ENCODE assay signal across 33 mouse cellular contexts in genomic region chr11:116443935-116444334, GRCm38 (mm10). TPM values are rescaled to one million over a fixed set of nuclear protein-coding genes. Genes with fewer than 3 reads are reported as not detected.
DNase-seq lines count a peak whose midpoint lies in the region; ATAC-seq lines count a peak whose summit lies in the region.
"Had no signal": no experiment of that assay in that cellular context is flagged by ENCODE, and none has a peak within 500 bp of the region (broad histone marks: within the 10 kb centered on the region; RNA-seq: fewer than 3 reads in every experiment).

No protein-coding gene starts in this region.

- H3K4me3 ChIP-seq in forebrain, embryonic 13.5 days = no peak overlapping the region
- H3K4me3 ChIP-seq in forebrain, embryonic 11.5 days (ENCODE audit: low read depth, low read length) = no peak overlapping the region
- H3K4me3 ChIP-seq in midbrain, embryonic 10.5 days = no peak overlapping the region
- H3K4me3 ChIP-seq in midbrain, embryonic 15.5 days = no peak overlapping the region
- H3K4me3 ChIP-seq in limb, embryonic 12.5 days (replicated peaks) = no peak overlapping the region
- H3K4me3 ChIP-seq: gastrocnemius, adult 2 months; hindbrain, embryonic 15.5 days; layer of hippocampus, adult 2 months; liver, embryonic 15.5 days; lung, embryonic 15.5 days; midbrain, embryonic 12.5 days; neural tube, embryonic 12.5 days had no signal

- H3K9ac ChIP-seq in forebrain, embryonic 13.5 days = peak overlapping the region; percentile 2; the same call in 1 of the 2 replicates
- H3K9ac ChIP-seq in forebrain, embryonic 11.5 days (ENCODE audit: low read length) = no peak overlapping the region
- no peak overlapping the region for H3K9ac ChIP-seq in midbrain, embryonic 15.5 days
- no peak overlapping the region for H3K9ac ChIP-seq in limb, embryonic 12.5 days (replicated peaks)
- H3K9ac ChIP-seq: hindbrain, embryonic 15.5 days; liver, embryonic 15.5 days; lung, embryonic 15.5 days; midbrain, embryonic 12.5 days; neural tube, embryonic 12.5 days had no signal

- intact Hi-C loops in heart, postnatal 25 days (cut with DNase I) = no loop called here

- no peak overlapping the region for H3K27ac ChIP-seq in forebrain, embryonic 13.5 days
- H3K27ac ChIP-seq in forebrain, embryonic 11.5 days (ENCODE audit: low read depth, low read length) = no peak overlapping the region
- peak overlapping the region; percentile 28; the same call in 1 of the 2 replicates for H3K27ac ChIP-seq in midbrain, embryonic 10.5 days (replicated peaks)
- H3K27ac ChIP-seq in midbrain, embryonic 15.5 days = no peak overlapping the region
- 0 out of 2 replicates have a peak overlapping the region, but pooled peaks have one; percentile 45 for H3K27ac ChIP-seq in limb, embryonic 12.5 days
- H3K27ac ChIP-seq: hindbrain, embryonic 15.5 days; layer of hippocampus, adult 2 months; liver, embryonic 15.5 days; lung, embryonic 15.5 days; midbrain, embryonic 12.5 days; neural tube, embryonic 12.5 days; stomach, postnatal 0 days had no signal

- H3K4me2 ChIP-seq in forebrain, embryonic 13.5 days = no peak overlapping the region
- H3K4me2 ChIP-seq in forebrain, embryonic 11.5 days (ENCODE audit: low read depth, low read length, severe bottlenecking) = no peak overlapping the region
- H3K4me2 ChIP-seq in midbrain, embryonic 15.5 days = no peak overlapping the region
- H3K4me2 ChIP-seq in limb, embryonic 12.5 days = no peak overlapping the region
- H3K4me2 ChIP-seq: heart, embryonic 11.5 days; hindbrain, embryonic 15.5 days; liver, embryonic 15.5 days; lung, embryonic 15.5 days; midbrain, embryonic 12.5 days; neural tube, embryonic 12.5 days had no signal

- WGBS in forebrain, embryonic 13.5 days = 90% methylated on average over 6 of the region's 6 CpGs
- 82% methylated on average over 6 of the region's 6 CpGs for WGBS in forebrain, embryonic 11.5 days
- WGBS in midbrain, embryonic 10.5 days = 90% methylated on average over 6 of the region's 6 CpGs
- 86% methylated on average over 6 of the region's 6 CpGs for WGBS in midbrain, embryonic 15.5 days
- whole genome bisulfite sequencing in limb, embryonic 12.5 days = 86% methylated on average over 6 of the region's 6 CpGs

- no peaks in the 10 kb centered on the region for H3K9me3 ChIP-seq in forebrain, embryonic 13.5 days (replicated peaks)
- H3K9me3 ChIP-seq in forebrain, embryonic 11.5 days (ENCODE audit: control insufficient read depth, low read length) = no peaks in the 10 kb centered on the region
- no peaks in the 10 kb centered on the region for H3K9me3 ChIP-seq in midbrain, embryonic 10.5 days (replicated peaks)
- H3K9me3 ChIP-seq in midbrain, embryonic 15.5 days = no peaks in the 10 kb centered on the region
- H3K9me3 ChIP-seq in limb, embryonic 12.5 days = no peaks in the 10 kb centered on the region
- H3K9me3 ChIP-seq: hindbrain, embryonic 15.5 days; liver, embryonic 15.5 days; lung, embryonic 15.5 days; midbrain, embryonic 12.5 days; neural tube, embryonic 12.5 days had no signal

- no peak for DNase-seq in forebrain, embryonic 11.5 days (ENCODE audit: low spot score)
- no peak for DNase-seq in midbrain, embryonic 10.5 days (ENCODE audit: low spot score)
- DNase-seq in NIH3T3 (ENCODE audit: low read depth) = peak; percentile 35
- DNase-seq in heart, postnatal 25 days (ENCODE audit: low spot score) = no peak
- DNase-seq: cerebellum, adult 8-10 months; cerebellum, postnatal 25 days; gastrocnemius, adult 2 months; gastrocnemius, postnatal 36 days; heart, adult 18-20 months; heart, postnatal 4 days; kidney, adult 11 months; kidney, postnatal 36 days; right cerebral cortex, postnatal 4 days; thymus, adult 18-20 months; thymus, postnatal 25 days had no signal

- H3K27me3 ChIP-seq in forebrain, embryonic 13.5 days = peaks cover 22% of the 10 kb centered on the region
- peaks cover 7% of the 10 kb centered on the region for H3K27me3 ChIP-seq in forebrain, embryonic 11.5 days (ENCODE audit: control insufficient read depth, insufficient read depth, low read length)
- H3K27me3 ChIP-seq in midbrain, embryonic 10.5 days (ENCODE audit: low read depth, poor library complexity, severe bottlenecking) = peaks cover 23% of the 10 kb centered on the region
- H3K27me3 ChIP-seq in midbrain, embryonic 15.5 days (replicated peaks) = peaks cover 10% of the 10 kb centered on the region
- H3K27me3 ChIP-seq in limb, embryonic 12.5 days = peaks cover 22% of the 10 kb centered on the region

- ATAC-seq in forebrain, embryonic 13.5 days = no peak
- ATAC-seq in forebrain, embryonic 11.5 days (replicated peaks; ENCODE audit: low FRiP score) = no peak
- ATAC-seq in midbrain, embryonic 15.5 days (replicated peaks) = no peak
- ATAC-seq in limb, embryonic 12.5 days (ENCODE audit: insufficient number of reproducible peaks, insufficient read depth, low FRiP score, low TSS enrichment, low read depth) = no peak
- ATAC-seq: forebrain, embryonic 16.5 days had no signal

- peaks cover 15% of the 10 kb centered on the region for H3K36me3 ChIP-seq in forebrain, embryonic 13.5 days (ENCODE audit: poor library complexity, severe bottlenecking)
- 0 out of 2 replicates have a peak, but pooled peaks cover 2% of the 10 kb centered on the region for H3K36me3 ChIP-seq in forebrain, embryonic 11.5 days (ENCODE audit: control insufficient read depth, insufficient read depth, low read length)
- H3K36me3 ChIP-seq in midbrain, embryonic 10.5 days = peaks cover 19% of the 10 kb centered on the region
- no peaks in the 10 kb centered on the region; the same call in 1 of the 2 replicates for H3K36me3 ChIP-seq in midbrain, embryonic 15.5 days (replicated peaks)
- H3K36me3 ChIP-seq in limb, embryonic 12.5 days = peaks cover 9% of the 10 kb centered on the region
- H3K36me3 ChIP-seq: hindbrain, embryonic 15.5 days had no signal

- peaks cover 17% of the 10 kb centered on the region for H3K4me1 ChIP-seq in forebrain, embryonic 13.5 days
- H3K4me1 ChIP-seq in forebrain, embryonic 11.5 days (replicated peaks; ENCODE audit: control insufficient read depth, insufficient read depth, low read length) = 0 out of 2 replicates have a peak, but pooled peaks cover 1% of the 10 kb centered on the region
- peaks cover 51% of the 10 kb centered on the region for H3K4me1 ChIP-seq in midbrain, embryonic 10.5 days
- peaks cover 3% of the 10 kb centered on the region for H3K4me1 ChIP-seq in midbrain, embryonic 15.5 days
- peaks cover 25% of the 10 kb centered on the region for H3K4me1 ChIP-seq in limb, embryonic 12.5 days (replicated peaks)

RNA-seq across cellular contexts. Expression of gene Ubald2, which starts 10.0 kb away (rescaled TPM):
- 45.5 and 58.2 TPM in 2 replicates for polyA plus RNA-seq in forebrain, embryonic 13.5 days (2015; fragmentation: Nextera tagmentation; extraction: Ambion mirVana)
- polyA plus RNA-seq in forebrain, embryonic 11.5 days (2014; fragmentation: Nextera tagmentation; extraction: Ambion mirVana) = 80.2 and 83.7 TPM in 2 replicates
- 37.5 and 40.9 TPM in 2 replicates for polyA plus RNA-seq in midbrain, embryonic 10.5 days (2016; fragmentation: Nextera tagmentation; extraction: Ambion mirVana)
- 40.9 and 44.2 TPM in 2 replicates for polyA plus RNA-seq in midbrain, embryonic 15.5 days (2015; fragmentation: Nextera tagmentation; extraction: Ambion mirVana)
- 36.6 and 48.4 TPM in 2 replicates for polyA plus RNA-seq in limb, embryonic 12.5 days (2016; fragmentation: Nextera tagmentation; extraction: Ambion mirVana)
- 10 to 100 TPM; 36.7 to 37.9 TPM for total RNA-seq in heart, postnatal 25 days (2021)

RNA-seq across cellular contexts. Expression of gene Qrich2, which starts 22.1 kb away (rescaled TPM):
- 0.09 TPM in 1 of 2 replicates, not detected in the other for polyA plus RNA-seq in forebrain, embryonic 13.5 days (2015; fragmentation: Nextera tagmentation; extraction: Ambion mirVana)
- polyA plus RNA-seq in forebrain, embryonic 11.5 days (2014; fragmentation: Nextera tagmentation; extraction: Ambion mirVana) = not detected in 2 replicates
- 0.10 and 0.21 TPM in 2 replicates for polyA plus RNA-seq in midbrain, embryonic 10.5 days (2016; fragmentation: Nextera tagmentation; extraction: Ambion mirVana)
- polyA plus RNA-seq in midbrain, embryonic 15.5 days (2015; fragmentation: Nextera tagmentation; extraction: Ambion mirVana) = not detected in 2 replicates
- polyA plus RNA-seq in limb, embryonic 12.5 days (2016; fragmentation: Nextera tagmentation; extraction: Ambion mirVana) = 0.35 TPM in 2 replicates
- not detected for total RNA-seq in heart, postnatal 25 days (2021)
- total RNA-seq: adrenal gland, adult 18-20 months; left cerebral cortex, adult 8-10 months; liver, adult 2 months; megakaryocyte progenitor cell, adult 5-6 weeks; MEL had no signal
- polyA plus RNA-seq: embryonic facial prominence, embryonic 11.5 days; liver, embryonic 15.5 days; lung, embryonic 15.5 days; midbrain, embryonic 12.5 days; neural tube, embryonic 12.5 days had no signal

RNA-seq across cellular contexts. Expression of gene Rnf157, which starts 31.1 kb away (rescaled TPM):
- 18.1 and 20.6 TPM in 2 replicates for polyA plus RNA-seq in forebrain, embryonic 13.5 days (2015; fragmentation: Nextera tagmentation; extraction: Ambion mirVana)
- 25.0 and 26.1 TPM in 2 replicates for polyA plus RNA-seq in forebrain, embryonic 11.5 days (2014; fragmentation: Nextera tagmentation; extraction: Ambion mirVana)
- 5.3 and 10.1 TPM in 2 replicates for polyA plus RNA-seq in midbrain, embryonic 10.5 days (2016; fragmentation: Nextera tagmentation; extraction: Ambion mirVana)
- 66.1 and 68.0 TPM in 2 replicates for polyA plus RNA-seq in midbrain, embryonic 15.5 days (2015; fragmentation: Nextera tagmentation; extraction: Ambion mirVana)
- polyA plus RNA-seq in limb, embryonic 12.5 days (2016; fragmentation: Nextera tagmentation; extraction: Ambion mirVana) = 25.2 and 26.7 TPM in 2 replicates
- 1 to 10 TPM; 3.9 to 4.1 TPM for total RNA-seq in heart, postnatal 25 days (2021)

RNA-seq across cellular contexts. Expression of gene Prpsap1, which starts 50.1 kb away (rescaled TPM):
- 178 and 184 TPM in 2 replicates for polyA plus RNA-seq in forebrain, embryonic 13.5 days (2015; fragmentation: Nextera tagmentation; extraction: Ambion mirVana)
- polyA plus RNA-seq in forebrain, embryonic 11.5 days (2014; fragmentation: Nextera tagmentation; extraction: Ambion mirVana) = 188 and 195 TPM in 2 replicates
- 224 and 227 TPM in 2 replicates for polyA plus RNA-seq in midbrain, embryonic 10.5 days (2016; fragmentation: Nextera tagmentation; extraction: Ambion mirVana)
- 199 and 200 TPM in 2 replicates for polyA plus RNA-seq in midbrain, embryonic 15.5 days (2015; fragmentation: Nextera tagmentation; extraction: Ambion mirVana)
- polyA plus RNA-seq in limb, embryonic 12.5 days (2016; fragmentation: Nextera tagmentation; extraction: Ambion mirVana) = 186 and 199 TPM in 2 replicates
- 10 to 100 TPM; 33.2 to 35.1 TPM for total RNA-seq in heart, postnatal 25 days (2021)

Comparison
In these comparisons a context has a peak if more than half of its experiments do, and no peak if none do; other contexts are left out.
1. H3K27ac ChIP-seq: peak in midbrain, embryonic 10.5 days (single experiment) and limb, embryonic 12.5 days (single experiment); none in forebrain, embryonic 13.5 days (single experiment), forebrain, embryonic 11.5 days (single experiment) and midbrain, embryonic 15.5 days (single experiment).